Mouse (Mus musculus) C2C12 (cell line): ENCODE results near the gene Mrln. TPM values are rescaled to one million over a fixed set of nuclear protein-coding genes. Genes with fewer than 3 reads are reported as not detected.
A peak's percentile ranks its signal among the peaks of the same experiment; 100 is the strongest.

Source experiments
- H3K27me3 ChIP-seq: one replicate; pipeline ENCODE4 v1.6.1; 2011; ENCODE audit not compliant: control insufficient read depth, insufficient read depth, insufficient read length
- H3K36me3 ChIP-seq: one replicate; pipeline ENCODE4 v1.6.1; 2011; ENCODE audit not compliant: control insufficient read depth, insufficient read depth
- H3K4me3 ChIP-seq: one replicate; pipeline ENCODE4 v1.5.1; 2011; ENCODE audit warnings: mild to moderate bottlenecking, control low read depth; ENCODE audit not compliant: poor library complexity, insufficient read depth, severe bottlenecking
- H3K79me2 ChIP-seq: one replicate; pipeline ENCODE4 v1.6.1; 2011; ENCODE audit not compliant: control insufficient read depth, insufficient read depth
- H3K79me3 ChIP-seq: one replicate; pipeline ENCODE4 v1.6.1; 2011; ENCODE audit warnings: low read depth, control low read depth
- H3ac ChIP-seq: one replicate; pipeline ENCODE3; 2011; ENCODE audit warnings: low read depth; ENCODE audit not compliant: control insufficient read depth, insufficient read length
- CEBPB ChIP-seq: IDR thresholded peaks from one replicate; pipeline ENCODE4 v1.6.1; 2011; ENCODE audit warnings: low read depth, mild to moderate bottlenecking, control low read depth, moderate library complexity
- CTCF ChIP-seq: IDR thresholded peaks from one replicate; pipeline ENCODE4 v1.5.1; 2011; ENCODE audit not compliant: control insufficient read depth, insufficient read depth, insufficient read length
- FOSL1 ChIP-seq: IDR thresholded peaks from one replicate; pipeline ENCODE4 v1.8.0; 2011; ENCODE audit warnings: mild to moderate bottlenecking, low read length; ENCODE audit not compliant: poor library complexity, insufficient read depth, severe bottlenecking
- MAX ChIP-seq: IDR thresholded peaks from one replicate; pipeline ENCODE4 v1.6.1; 2011; ENCODE audit warnings: mild to moderate bottlenecking, control low read depth
- MYOD1 ChIP-seq: IDR thresholded peaks from one replicate; pipeline ENCODE4 v1.6.1; 2011; ENCODE audit warnings: low read depth; ENCODE audit not compliant: control insufficient read depth, insufficient read length
- MYOG ChIP-seq: IDR thresholded peaks from one replicate; pipeline ENCODE4 v1.6.1; 2011; ENCODE audit not compliant: control insufficient read depth, insufficient read length; ENCODE audit errors: extremely low read depth
- USF1 ChIP-seq: IDR thresholded peaks from one replicate; pipeline ENCODE4 v1.6.1; 2011; ENCODE audit warnings: low read depth, mild to moderate bottlenecking, control low read depth, moderate library complexity
- polyA plus RNA-seq: library from polyadenylated mRNA; unstranded; fragments of >200 nt; fragmentation: generic; extraction: Trizol; gene quantifications from one replicate; pipeline ENCODE4 v1.2.1, GENCODE M21; 2012; ENCODE audit warnings: missing spikeins

Mrln gene
- polyA plus RNA-seq, 1 experiment, result 2.5 TPM

DNA sequence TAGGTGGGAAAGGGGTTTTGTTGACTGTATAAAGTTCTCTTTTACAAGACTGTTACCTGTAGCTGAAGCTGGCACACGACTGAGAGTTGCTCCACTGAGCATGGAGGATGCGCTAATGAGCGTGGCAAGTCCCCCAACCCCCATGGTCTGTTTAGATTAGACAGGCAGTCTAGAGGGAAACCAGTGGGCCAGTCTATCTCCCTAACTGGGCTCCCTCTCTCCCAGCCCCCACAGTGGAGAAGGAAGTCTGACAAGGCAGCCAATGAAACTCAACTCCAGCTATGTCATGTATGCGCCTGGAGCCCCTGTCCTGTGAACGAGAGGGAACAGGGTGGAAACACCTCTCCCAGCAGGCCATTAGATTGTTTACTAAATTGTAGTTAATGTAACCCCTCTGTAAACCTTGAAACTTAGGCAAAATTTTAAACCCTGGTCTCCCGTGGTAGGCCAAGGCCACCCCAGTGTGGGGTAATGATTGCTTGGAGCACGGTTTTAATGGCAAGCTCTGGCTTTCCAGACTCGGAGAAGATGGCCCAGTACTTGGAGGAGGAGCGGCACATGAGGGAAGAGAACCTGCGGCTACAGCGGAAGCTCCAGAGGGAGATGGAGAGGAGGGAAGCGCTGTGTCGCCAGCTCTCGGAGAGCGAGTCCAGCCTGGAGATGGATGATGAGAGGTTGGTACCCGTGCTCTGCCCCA is 29.8 kb upstream of the Mrln start:
- Histone ChIP-seq H3K27me3 (no peaks in the 10 kb centered on the region), H3K36me3 (peaks cover 43% of the 10 kb centered on the region), H3K79me2 (no peaks in the 10 kb centered on the region), H3ac (no peak overlapping the region), H3K4me3 (no peak overlapping the region), H3K79me3 (no peaks in the 10 kb centered on the region)
- TF ChIP-seq FOSL1 (no peak), MYOG (no peak), USF1 (no peak), MYOD1 (no peak), MAX (no peak), CEBPB (no peak), CTCF (no peak)

DNA sequence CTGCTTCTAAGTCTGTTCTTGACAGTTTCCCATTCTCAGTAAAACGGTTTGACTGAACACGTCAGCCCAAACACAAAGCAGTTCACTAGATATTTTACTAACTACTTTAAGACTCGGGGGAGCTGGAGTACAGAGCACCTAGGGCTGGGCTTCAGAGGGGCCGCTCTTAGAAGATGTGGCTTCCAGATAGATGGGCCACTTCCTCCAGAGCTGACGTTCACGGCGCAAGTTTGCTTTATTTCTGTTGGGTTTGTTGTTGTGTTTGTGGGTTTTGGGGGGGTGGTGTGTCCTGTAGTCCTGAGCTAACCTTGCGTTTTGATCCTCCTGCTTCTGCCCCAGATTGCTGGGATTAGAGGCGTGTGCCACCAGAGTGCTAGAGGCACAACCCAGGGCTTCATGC is 23.7 kb upstream of the Mrln start:
- H3K27me3 ChIP-seq, result no peaks in the 10 kb centered on the region
- H3K79me2 ChIP-seq, result no peaks in the 10 kb centered on the region
- no peak overlapping the region for H3ac ChIP-seq
- H3K36me3 ChIP-seq, result peaks cover 39% of the 10 kb centered on the region
- H3K4me3 ChIP-seq, result no peak overlapping the region
- no peak for TF ChIP-seq FOSL1
- no peak for TF ChIP-seq USF1
- no peak for TF ChIP-seq CEBPB
- no peak for TF ChIP-seq MYOD1
- no peak for TF ChIP-seq MYOG
- TF ChIP-seq MAX, result no peak
- no peak for TF ChIP-seq CTCF
- H3K79me3 ChIP-seq, result no peaks in the 10 kb centered on the region

DNA sequence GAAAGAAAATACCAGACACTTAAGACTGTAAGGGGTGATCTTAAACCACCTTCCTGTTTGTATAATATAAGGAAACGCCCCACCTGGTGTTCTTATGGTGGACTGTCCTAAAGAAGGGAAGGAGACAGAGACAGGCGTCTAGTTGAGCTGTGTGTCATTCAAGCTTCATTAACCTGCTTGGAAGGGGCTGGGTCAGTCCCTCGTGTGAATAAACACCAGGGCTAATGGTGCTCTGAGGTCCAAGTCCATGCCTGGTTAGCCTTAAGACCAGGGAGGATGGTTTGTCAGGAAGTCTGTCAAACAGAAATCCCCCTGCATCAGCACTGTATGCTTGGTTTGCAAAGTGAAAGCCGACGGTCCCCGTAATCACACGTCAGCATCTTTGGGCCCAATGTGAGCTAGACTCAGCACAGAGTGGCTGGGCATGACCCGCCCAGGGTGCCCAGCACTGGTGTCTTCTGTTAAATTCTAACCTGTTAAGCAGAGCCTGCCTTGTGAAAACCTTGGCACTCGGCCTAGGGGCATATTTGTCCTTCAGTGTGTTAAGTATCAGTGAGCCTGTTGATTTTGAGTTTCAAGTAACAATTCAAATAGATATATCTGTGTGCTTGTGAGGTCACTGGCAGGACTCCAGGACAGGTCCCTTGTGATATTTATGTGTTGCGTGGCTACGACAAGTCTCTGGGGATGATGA is 23.0 kb upstream of the Mrln start:
- no peak for TF ChIP-seq FOSL1
- TF ChIP-seq MYOD1, result no peak
- no peak for TF ChIP-seq CEBPB
- TF ChIP-seq CTCF, result no peak
- no peak for TF ChIP-seq MYOG
- no peak for TF ChIP-seq USF1

GRCm38 (mm10) chr10:70183210-70184080 is 21.0 kb upstream of the Mrln start:
- no peak for TF ChIP-seq CTCF
- TF ChIP-seq MAX, result no peak
- no peak for TF ChIP-seq MYOD1
- TF ChIP-seq FOSL1, result no peak
- TF ChIP-seq CEBPB, result no peak
- TF ChIP-seq USF1, result no peak
- TF ChIP-seq MYOG, result no peak
- Histone ChIP-seq H3K27me3 (no peaks in the 10 kb centered on the region), H3ac (no peak overlapping the region), H3K79me3 (no peaks in the 10 kb centered on the region), H3K36me3 (peaks cover 30% of the 10 kb centered on the region), H3K79me2 (no peaks in the 10 kb centered on the region), H3K4me3 (no peak overlapping the region)

More for the DNA sequence above, 23.0 kb upstream of the Mrln start:
- Histone ChIP-seq H3K79me3 (no peaks in the 10 kb centered on the region), H3K4me3 (no peak overlapping the region), H3K36me3 (peaks cover 39% of the 10 kb centered on the region), H3ac (no peak overlapping the region), H3K79me2 (no peaks in the 10 kb centered on the region), H3K27me3 (no peaks in the 10 kb centered on the region)

DNA sequence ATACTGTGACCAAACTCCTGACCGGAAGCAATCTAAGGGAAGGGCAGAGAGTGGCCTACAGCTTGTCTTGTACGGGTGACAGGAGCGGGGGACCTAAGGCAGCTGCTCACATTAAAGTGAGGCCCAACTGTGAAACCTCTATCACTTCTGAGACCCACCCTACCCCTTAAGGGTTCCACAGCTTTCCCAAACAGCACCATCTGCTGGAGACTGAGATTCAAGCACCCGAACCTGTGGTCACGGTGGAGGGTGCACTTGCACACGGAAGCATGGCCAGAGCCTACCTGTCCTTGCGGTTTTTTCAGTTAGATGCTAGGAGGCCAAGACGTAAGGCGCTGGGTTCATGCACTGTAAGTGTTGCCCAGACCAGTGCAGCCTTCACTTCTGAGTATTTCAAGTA is 18.3 kb upstream of the Mrln start:
- Histone ChIP-seq H3K79me2 (no peaks in the 10 kb centered on the region), H3K4me3 (no peak overlapping the region), H3K27me3 (no peaks in the 10 kb centered on the region), H3K36me3 (peaks cover 34% of the 10 kb centered on the region), H3K79me3 (no peaks in the 10 kb centered on the region), H3ac (no peak overlapping the region)
- peak; percentile 29 for TF ChIP-seq CTCF
- no peak for TF ChIP-seq MYOD1
